In genomic region chr2:152696016-152696415, GRCm38 (mm10) we compare ENCODE assay signal across 9 mouse cellular contexts. TPM values are rescaled to one million over a fixed set of nuclear protein-coding genes. Genes with fewer than 3 reads are reported as not detected.
A peak's percentile ranks its signal among the peaks of the same experiment; 100 is the strongest.
DNase-seq lines count a peak whose midpoint lies in the region; ATAC-seq and TF ChIP-seq lines count a peak whose summit lies in the region.
"Had no signal": no experiment of that assay in that cellular context is flagged by ENCODE, and none has a peak within 500 bp of the region (broad histone marks: within the 10 kb centered on the region; RNA-seq: fewer than 3 reads in every experiment).

No protein-coding gene starts in this region.

- peak overlapping the region; percentile 63; the same call in 1 of the 2 replicates for H3K27ac ChIP-seq in kidney, postnatal 0 days
- H3K27ac ChIP-seq in embryonic facial prominence, embryonic 11.5 days (replicated peaks; ENCODE audit: low read depth, low read length): no peak overlapping the region
- H3K27ac ChIP-seq in hindbrain, embryonic 14.5 days: peak overlapping the region; percentile 63
- H3K27ac ChIP-seq in neural tube, embryonic 12.5 days: 0 out of 2 replicates have a peak overlapping the region, but pooled peaks have one; percentile 2

- no peaks in the 10 kb centered on the region for H3K9me3 ChIP-seq in kidney, postnatal 0 days (replicated peaks; ENCODE audit: low read length)
- no peaks in the 10 kb centered on the region for H3K9me3 ChIP-seq in embryonic facial prominence, embryonic 11.5 days (replicated peaks; ENCODE audit: control insufficient read depth, low read length)
- no peaks in the 10 kb centered on the region for H3K9me3 ChIP-seq in hindbrain, embryonic 14.5 days (ENCODE audit: control insufficient read depth, low read length)
- no peaks in the 10 kb centered on the region for H3K9me3 ChIP-seq in neural tube, embryonic 12.5 days

- TF ChIP-seq CTCF in kidney, postnatal 0 days (IDR thresholded peaks at IDR 0.05; ENCODE audit: low read depth): no peak

- no peak overlapping the region for H3K4me2 ChIP-seq in kidney, postnatal 0 days (ENCODE audit: low read length)
- H3K4me2 ChIP-seq in embryonic facial prominence, embryonic 11.5 days (ENCODE audit: low read depth, low read length): no peak overlapping the region
- no peak overlapping the region for H3K4me2 ChIP-seq in hindbrain, embryonic 14.5 days (replicated peaks)
- no peak overlapping the region for H3K4me2 ChIP-seq in neural tube, embryonic 12.5 days (replicated peaks)

- H3K4me1 ChIP-seq in kidney, postnatal 0 days (replicated peaks; ENCODE audit: insufficient read depth, low read length): no peaks in the 10 kb centered on the region
- no peaks in the 10 kb centered on the region for H3K4me1 ChIP-seq in embryonic facial prominence, embryonic 11.5 days (ENCODE audit: control insufficient read depth, insufficient read depth, low read length)
- 0 out of 2 replicates have a peak, but pooled peaks cover 5% of the 10 kb centered on the region for H3K4me1 ChIP-seq in hindbrain, embryonic 14.5 days (replicated peaks; ENCODE audit: control insufficient read depth, insufficient read depth, low read length)
- H3K4me1 ChIP-seq in neural tube, embryonic 12.5 days: peaks cover 7% of the 10 kb centered on the region

- no peak for ATAC-seq in kidney, postnatal 0 days (replicated peaks; ENCODE audit: low FRiP score, low read depth)
- no peak for ATAC-seq in embryonic facial prominence, embryonic 11.5 days (replicated peaks; ENCODE audit: insufficient number of reproducible peaks, low FRiP score, low TSS enrichment, low read depth)
- ATAC-seq in hindbrain, embryonic 14.5 days (ENCODE audit: low FRiP score): no peak
- ATAC-seq in neural tube, embryonic 12.5 days (ENCODE audit: low FRiP score, low read depth): no peak
- ATAC-seq in megakaryocyte progenitor cell, adult 5-6 weeks (replicated peaks; ENCODE audit: poor library complexity): no peak

- H3K36me3 ChIP-seq in kidney, postnatal 0 days (ENCODE audit: insufficient read depth, low read length): peaks cover 37% of the 10 kb centered on the region
- peaks cover 13% of the 10 kb centered on the region for H3K36me3 ChIP-seq in embryonic facial prominence, embryonic 11.5 days (replicated peaks; ENCODE audit: control insufficient read depth, insufficient read depth, low read depth, low read length)
- peaks cover 72% of the 10 kb centered on the region for H3K36me3 ChIP-seq in hindbrain, embryonic 14.5 days (replicated peaks; ENCODE audit: control insufficient read depth, insufficient read depth)
- peaks cover 56% of the 10 kb centered on the region for H3K36me3 ChIP-seq in neural tube, embryonic 12.5 days

- peak overlapping the region; percentile 55; the same call in 1 of the 2 replicates for H3K9ac ChIP-seq in kidney, postnatal 0 days (ENCODE audit: low read depth, low read length)
- H3K9ac ChIP-seq in embryonic facial prominence, embryonic 11.5 days (replicated peaks; ENCODE audit: low read length): peak overlapping the region; percentile 68; the same call in 1 of the 2 replicates
- peak overlapping the region; percentile 56 for H3K9ac ChIP-seq in hindbrain, embryonic 14.5 days
- H3K9ac ChIP-seq in neural tube, embryonic 12.5 days: peak overlapping the region; percentile 26; the same call in 1 of the 2 replicates

- 56% methylated on average over 10 of the region's 10 CpGs for WGBS in kidney, postnatal 0 days
- 68% methylated on average over 10 of the region's 10 CpGs for WGBS in embryonic facial prominence, embryonic 11.5 days
- 79% methylated on average over 10 of the region's 10 CpGs for WGBS in hindbrain, embryonic 14.5 days
- WGBS in neural tube, embryonic 12.5 days: 72% methylated on average over 10 of the region's 10 CpGs

- H3K4me3 ChIP-seq in kidney, postnatal 0 days (replicated peaks; ENCODE audit: low read depth, low read length): no peak overlapping the region
- H3K4me3 ChIP-seq in embryonic facial prominence, embryonic 11.5 days (ENCODE audit: low read depth, low read length): no peak overlapping the region
- H3K4me3 ChIP-seq in hindbrain, embryonic 14.5 days (replicated peaks; ENCODE audit: low read length): no peak overlapping the region
- H3K4me3 ChIP-seq in neural tube, embryonic 12.5 days: no peak overlapping the region

- H3K27me3 ChIP-seq in kidney, postnatal 0 days (ENCODE audit: insufficient read depth, low read length): no peaks in the 10 kb centered on the region
- no peaks in the 10 kb centered on the region for H3K27me3 ChIP-seq in embryonic facial prominence, embryonic 11.5 days (ENCODE audit: control insufficient read depth, insufficient read depth, low read length)
- no peaks in the 10 kb centered on the region for H3K27me3 ChIP-seq in hindbrain, embryonic 14.5 days (ENCODE audit: control insufficient read depth, insufficient read depth, low read length)
- H3K27me3 ChIP-seq in neural tube, embryonic 12.5 days (replicated peaks): no peaks in the 10 kb centered on the region
- H3K27me3 ChIP-seq: Patski had no signal

- no peak for DNase-seq in kidney, postnatal 0 days (ENCODE audit: low spot score)
- no peak for DNase-seq in kidney, postnatal 10 days
- DNase-seq in embryonic facial prominence, embryonic 11.5 days (ENCODE audit: low spot score): no peak
- DNase-seq in hindbrain, embryonic 14.5 days (ENCODE audit: low spot score): no peak
- no peak for DNase-seq in adrenal gland, adult 18-20 months (ENCODE audit: low spot score in 2 of 2)
- no peak for DNase-seq in cerebellum, adult 8-10 months

RNA-seq across cellular contexts. Expression of gene Mcts2, which starts 9.2 kb away (rescaled TPM):
- 33.9 and 36.6 TPM in 2 replicates for polyA plus RNA-seq in kidney, postnatal 0 days (2015; fragmentation: Nextera tagmentation; extraction: Ambion mirVana)
- polyA plus RNA-seq in embryonic facial prominence, embryonic 11.5 days (2014; fragmentation: Nextera tagmentation; extraction: Ambion mirVana): 40.6 and 45.1 TPM in 2 replicates
- polyA plus RNA-seq in hindbrain, embryonic 14.5 days (2014; fragmentation: Nextera tagmentation; extraction: Ambion mirVana): 34.0 and 41.9 TPM in 2 replicates
- polyA plus RNA-seq in neural tube, embryonic 12.5 days (2016; fragmentation: Nextera tagmentation; extraction: Ambion mirVana): 42.8 and 47.7 TPM in 2 replicates
- total RNA-seq in adrenal gland, adult 18-20 months (2021): 10 to 100 TPM; 23.5 to 25.8 TPM
- total RNA-seq in megakaryocyte progenitor cell, adult 5-6 weeks (2015): 8.7 and 12.3 TPM in 2 replicates
- total RNA-seq in megakaryocyte progenitor cell, adult 5-6 weeks (2017): 6.1 and 11.0 TPM in 2 replicates

RNA-seq across cellular contexts. Expression of gene H13, which starts 26.8 kb away (rescaled TPM):
- polyA plus RNA-seq in kidney, postnatal 0 days (2015; fragmentation: Nextera tagmentation; extraction: Ambion mirVana): 160 and 162 TPM in 2 replicates
- polyA plus RNA-seq in embryonic facial prominence, embryonic 11.5 days (2014; fragmentation: Nextera tagmentation; extraction: Ambion mirVana): 115 and 118 TPM in 2 replicates
- 155 and 164 TPM in 2 replicates for polyA plus RNA-seq in hindbrain, embryonic 14.5 days (2014; fragmentation: Nextera tagmentation; extraction: Ambion mirVana)
- 141 and 145 TPM in 2 replicates for polyA plus RNA-seq in neural tube, embryonic 12.5 days (2016; fragmentation: Nextera tagmentation; extraction: Ambion mirVana)
- total RNA-seq in adrenal gland, adult 18-20 months (2021): 100 to 1,000 TPM; 151 to 170 TPM
- total RNA-seq in megakaryocyte progenitor cell, adult 5-6 weeks (2015): 169 and 177 TPM in 2 replicates
- total RNA-seq in megakaryocyte progenitor cell, adult 5-6 weeks (2017): 126 and 128 TPM in 2 replicates

RNA-seq across cellular contexts. Expression of gene Id1, which starts 40.0 kb away (rescaled TPM):
- polyA plus RNA-seq in kidney, postnatal 0 days (2015; fragmentation: Nextera tagmentation; extraction: Ambion mirVana): 170 and 194 TPM in 2 replicates
- polyA plus RNA-seq in embryonic facial prominence, embryonic 11.5 days (2014; fragmentation: Nextera tagmentation; extraction: Ambion mirVana): 166 and 179 TPM in 2 replicates
- polyA plus RNA-seq in hindbrain, embryonic 14.5 days (2014; fragmentation: Nextera tagmentation; extraction: Ambion mirVana): 56.5 and 68.0 TPM in 2 replicates
- polyA plus RNA-seq in neural tube, embryonic 12.5 days (2016; fragmentation: Nextera tagmentation; extraction: Ambion mirVana): 103 and 107 TPM in 2 replicates
- 10 to 100 TPM; 51.8 to 93.4 TPM for total RNA-seq in adrenal gland, adult 18-20 months (2021)
- 8.3 and 11.7 TPM in 2 replicates for total RNA-seq in megakaryocyte progenitor cell, adult 5-6 weeks (2015)
- 3.6 and 7.1 TPM in 2 replicates for total RNA-seq in megakaryocyte progenitor cell, adult 5-6 weeks (2017)

RNA-seq across cellular contexts. Expression of gene Cox4i2, which starts 58.0 kb away (rescaled TPM):
- 15.8 and 16.3 TPM in 2 replicates for polyA plus RNA-seq in kidney, postnatal 0 days (2015; fragmentation: Nextera tagmentation; extraction: Ambion mirVana)
- 9.8 and 11.1 TPM in 2 replicates for polyA plus RNA-seq in embryonic facial prominence, embryonic 11.5 days (2014; fragmentation: Nextera tagmentation; extraction: Ambion mirVana)
- polyA plus RNA-seq in hindbrain, embryonic 14.5 days (2014; fragmentation: Nextera tagmentation; extraction: Ambion mirVana): 5.8 TPM in 2 replicates
- polyA plus RNA-seq in neural tube, embryonic 12.5 days (2016; fragmentation: Nextera tagmentation; extraction: Ambion mirVana): 3.7 and 4.4 TPM in 2 replicates
- 1 to 10 TPM; 2.5 to 3.8 TPM for total RNA-seq in adrenal gland, adult 18-20 months (2021)
- 1.4 and 1.5 TPM in 2 replicates for total RNA-seq in megakaryocyte progenitor cell, adult 5-6 weeks (2015)
- total RNA-seq in megakaryocyte progenitor cell, adult 5-6 weeks (2017): 1.8 TPM in 1 of 2 replicates, not detected in the other
